Mouse (Mus musculus): ENCODE measurements around the gene Asb10.
"Not testable (repeated sequence)": the region's sequence is repeated elsewhere in the genome, so short reads cannot be mapped to it uniquely, and the experiment has no call there.

Asb10 gene

DNA sequence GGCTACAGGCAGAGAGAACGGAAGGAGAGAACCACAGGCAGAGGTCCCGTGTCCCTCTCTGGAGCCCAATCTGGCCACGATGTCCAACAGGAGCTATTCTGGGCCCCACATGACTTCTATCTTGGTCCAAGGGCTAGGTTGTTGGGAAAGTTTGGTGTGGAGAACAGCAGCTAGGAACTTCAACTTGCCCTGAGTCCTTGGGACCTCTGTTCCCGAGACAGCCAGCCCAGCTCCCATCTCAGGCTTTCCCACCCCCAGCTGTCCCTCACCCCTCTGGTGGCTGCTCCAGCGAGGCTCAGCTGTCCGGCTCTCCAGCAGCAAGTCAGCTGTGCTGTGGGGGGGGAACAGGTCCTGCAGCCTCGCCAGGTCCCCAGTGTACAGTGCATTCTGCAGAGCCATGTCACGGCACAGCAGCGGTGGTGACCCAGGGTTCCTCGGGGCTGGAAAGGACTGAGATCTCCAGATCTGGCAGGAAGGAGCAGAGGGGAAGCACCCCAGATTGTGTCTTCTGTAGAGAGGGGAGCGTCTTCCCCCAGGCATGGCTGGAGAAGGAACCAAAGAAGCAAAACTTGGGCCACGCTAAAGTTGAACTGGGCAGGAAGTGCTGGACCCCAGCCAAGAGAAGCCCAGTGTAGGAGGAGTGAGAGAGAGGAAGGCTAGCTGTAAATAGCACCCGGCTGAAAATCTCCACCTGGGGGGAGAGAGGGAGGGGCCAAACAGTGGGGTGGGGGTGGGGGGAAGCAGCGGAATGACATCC, at the start of gene Asb10:
TSS of gene Asb10 (minus strand) at position 592 of the 757 bp plus-strand sequence.
- DNase-seq (ENCODE audit: low spot score in 2 of 2) = peak in 1 of 2 experiments; percentile 38

DNA sequence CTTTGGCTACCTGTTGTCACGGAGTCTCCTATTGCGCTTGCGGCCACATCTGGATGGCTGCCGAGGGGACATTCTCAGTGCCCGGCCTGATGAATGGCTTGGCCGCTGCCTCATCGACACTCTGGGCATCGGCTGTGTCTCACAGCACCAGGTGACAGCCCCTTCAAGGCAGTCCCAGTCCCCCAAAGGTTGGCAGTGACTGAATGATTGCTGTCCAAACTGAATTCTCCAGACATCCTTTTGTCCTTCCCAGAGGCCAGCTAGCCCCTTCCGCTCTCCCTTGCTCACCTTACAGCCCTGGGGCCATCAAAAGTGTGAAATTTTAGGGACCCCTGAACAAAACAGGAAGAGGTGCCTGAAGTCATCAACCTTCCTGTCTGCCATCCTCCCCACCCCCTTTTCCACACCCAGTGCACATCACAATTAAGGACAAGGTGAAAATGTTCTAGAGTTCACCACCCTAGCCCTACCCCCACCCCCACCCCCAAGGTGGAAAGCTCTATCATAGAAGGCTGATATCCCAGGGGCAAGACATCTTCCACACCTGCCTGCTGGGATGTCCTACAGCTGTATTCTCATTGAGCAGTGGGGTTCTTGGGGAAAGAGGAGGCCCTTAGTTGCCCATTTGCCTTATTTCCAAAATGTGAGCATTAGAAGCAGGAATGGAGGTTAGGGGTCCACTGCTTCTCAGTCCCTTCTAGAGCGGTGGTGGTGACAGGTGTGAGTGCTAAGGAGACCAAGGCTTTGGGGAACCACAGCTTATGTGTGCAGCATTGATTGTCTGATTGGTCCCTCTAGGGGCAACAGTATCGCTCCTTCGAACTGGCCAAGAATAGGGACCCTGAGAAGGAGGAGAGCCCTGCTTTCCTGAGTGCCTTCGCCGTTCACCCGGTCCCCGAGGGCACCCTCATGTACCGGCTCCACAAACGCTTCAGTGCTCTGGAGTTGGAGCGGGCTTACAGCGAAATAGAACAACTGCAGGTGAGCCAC, 49.0 kb upstream of the Asb10 start:
- no peak for DNase-seq (ENCODE audit: low spot score in 2 of 2)

DNA sequence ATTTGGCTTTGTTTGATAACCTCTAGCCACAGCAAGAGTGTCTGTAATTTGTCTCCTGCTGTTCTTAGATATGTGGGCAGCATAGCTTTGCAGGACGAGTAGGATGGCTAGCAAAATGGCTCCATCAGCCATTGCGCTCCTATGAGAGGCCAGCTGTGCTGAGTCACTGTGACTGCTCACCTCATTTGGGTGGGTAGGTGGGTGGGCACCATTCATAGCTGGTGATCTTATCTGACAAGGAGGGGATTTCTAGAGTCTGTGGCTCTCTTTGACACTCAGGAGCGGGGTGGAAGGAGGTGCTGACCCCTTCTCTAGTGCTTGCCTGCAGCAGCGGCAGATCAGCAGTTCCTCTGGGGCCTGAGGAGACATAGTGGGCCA, 46.4 kb upstream of the Asb10 start:
- no peak for DNase-seq (ENCODE audit: low spot score in 2 of 2)

DNA sequence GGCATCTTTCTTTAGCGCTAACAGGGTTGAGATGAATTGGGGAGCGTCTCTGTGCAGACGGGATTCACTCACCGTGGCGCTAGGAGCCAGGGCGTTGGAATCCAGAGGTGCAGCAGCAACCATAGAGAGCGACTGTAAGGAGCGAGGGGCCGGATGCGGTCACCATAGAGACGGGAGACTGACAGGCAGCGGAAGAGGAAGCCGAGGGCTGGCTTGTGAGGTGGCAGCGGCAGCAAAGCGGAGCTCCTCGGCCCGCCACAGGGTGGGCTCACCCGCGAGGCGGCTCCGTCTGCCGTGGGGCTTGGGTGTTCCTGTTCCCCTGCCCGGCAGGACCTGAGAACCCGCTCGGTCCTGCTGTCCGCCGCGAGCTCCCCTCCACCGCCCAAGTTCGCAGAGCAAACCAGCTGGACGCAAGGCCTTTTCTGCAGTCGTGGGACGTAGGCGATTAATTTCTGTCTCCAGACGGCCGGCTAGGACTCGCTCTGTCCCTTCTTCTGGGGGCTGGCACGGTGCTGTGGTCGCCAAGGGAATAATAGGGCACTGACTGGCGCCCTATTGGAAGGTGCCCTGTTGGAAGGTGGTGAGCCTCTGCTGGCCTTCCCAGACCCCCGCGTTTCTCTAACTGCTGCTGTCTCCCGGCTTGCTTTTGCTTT, 45.9 kb upstream of the Asb10 start, which contains the start of gene Chpf2:
TSS of gene Chpf2 (plus strand) at position 195 of the 653 bp plus-strand sequence.
- peak; percentile 63 to 84 for DNase-seq (ENCODE audit: low spot score in 2 of 2)

DNA sequence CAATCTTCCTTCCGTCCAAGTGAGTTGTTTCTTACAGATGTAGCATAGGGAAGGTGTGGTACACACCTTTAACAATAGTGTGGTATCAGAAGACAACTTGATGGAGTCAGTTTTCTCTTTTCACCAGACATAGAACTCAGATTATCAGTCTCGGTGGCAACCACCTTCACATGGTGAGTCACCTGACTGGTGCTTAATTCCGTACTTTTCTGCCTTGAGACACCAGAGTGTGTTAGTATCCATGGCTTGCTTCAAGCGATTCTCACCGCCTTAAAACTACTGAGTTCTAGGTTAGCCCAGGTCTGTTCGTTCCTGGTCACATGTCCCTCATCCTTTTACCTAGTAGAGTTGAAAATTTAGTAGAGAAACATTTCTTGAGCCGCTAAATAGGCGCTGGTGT, 45.3 kb upstream of the Asb10 start:
- DNase-seq (ENCODE audit: low spot score in 2 of 2) = no peak

DNA sequence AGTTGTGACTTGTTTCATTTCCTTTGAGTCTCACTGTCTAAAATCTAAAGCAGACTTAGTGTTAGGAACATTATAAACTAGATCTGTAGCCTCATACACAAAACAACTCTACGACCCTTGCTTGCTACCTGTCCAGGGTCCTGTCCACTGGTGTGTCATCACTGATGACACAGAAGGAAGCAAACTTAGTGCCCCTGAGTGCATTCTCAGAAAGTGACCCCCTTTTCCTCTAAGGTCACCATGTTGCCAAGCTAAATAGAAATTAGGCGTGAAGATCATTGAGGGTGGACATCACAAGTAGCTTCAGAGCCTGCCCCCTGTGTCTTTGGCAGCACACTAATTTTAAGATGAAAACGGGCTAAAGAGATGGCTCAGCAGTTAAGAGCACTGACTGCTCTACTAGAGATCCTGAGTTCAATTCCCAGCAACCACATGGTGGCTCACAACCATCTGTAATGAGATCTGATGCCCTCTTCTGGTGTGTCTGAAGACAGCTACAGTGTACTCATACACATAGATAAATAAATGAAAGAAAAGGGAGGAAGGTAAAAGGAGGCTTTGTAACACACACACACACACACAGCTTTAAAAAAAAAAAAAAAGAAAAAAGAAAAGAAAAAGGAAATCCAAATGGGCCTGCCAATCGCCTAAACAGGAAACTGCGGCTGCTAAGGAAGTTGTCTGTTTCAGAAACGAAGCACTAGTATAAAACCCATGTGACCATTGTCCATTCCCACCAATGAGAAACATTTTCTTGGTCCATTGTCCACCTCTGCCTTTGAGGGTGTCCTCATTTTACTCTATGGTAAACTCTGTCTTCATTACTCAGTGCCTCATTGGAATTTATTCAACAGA, 37.6 kb upstream of the Asb10 start:
- DNase-seq (ENCODE audit: low spot score in 2 of 2) = no peak

DNA sequence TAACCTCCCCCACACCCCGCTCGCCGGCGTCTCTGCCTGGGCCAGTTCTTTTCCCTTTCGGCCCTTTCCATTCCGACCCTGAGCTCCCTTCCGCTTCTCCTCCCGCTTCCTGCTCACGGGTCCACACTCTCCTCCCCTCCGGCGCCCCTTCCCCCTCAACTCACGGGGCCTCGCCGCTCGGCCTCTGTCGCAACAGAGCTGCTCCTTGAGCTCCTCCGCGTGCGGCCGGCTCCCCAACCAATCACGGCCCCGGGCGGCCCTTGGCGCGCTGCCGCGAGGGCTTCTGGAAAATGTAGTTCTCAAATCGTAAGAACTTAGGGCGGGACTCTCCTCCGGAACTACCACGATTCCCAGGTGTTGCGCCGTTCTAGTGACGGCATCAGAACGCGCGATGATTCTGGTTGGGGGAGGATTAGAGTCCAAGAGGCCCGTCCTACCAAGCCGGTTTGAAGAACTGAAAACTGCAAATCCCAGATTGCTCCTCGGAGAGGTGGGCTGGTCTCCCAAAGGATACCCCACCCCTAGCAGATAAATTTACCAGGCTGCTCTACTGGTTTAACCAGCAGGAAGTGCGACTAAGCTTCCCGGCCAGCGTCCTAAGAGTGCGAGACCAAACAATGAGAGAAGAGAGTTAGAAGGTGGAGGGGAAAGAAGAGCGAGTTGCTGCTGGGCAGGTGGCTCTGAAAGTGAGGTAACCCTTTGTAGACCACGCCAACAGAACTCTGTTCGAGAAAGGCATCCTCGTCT, 36.6 kb upstream of the Asb10 start, which contains the start of gene Abcf2:
TSS of gene Abcf2 (minus strand) at position 285 of the 747 bp plus-strand sequence.
- peak; percentile 98 to 99 for DNase-seq (ENCODE audit: low spot score in 2 of 2)

DNA sequence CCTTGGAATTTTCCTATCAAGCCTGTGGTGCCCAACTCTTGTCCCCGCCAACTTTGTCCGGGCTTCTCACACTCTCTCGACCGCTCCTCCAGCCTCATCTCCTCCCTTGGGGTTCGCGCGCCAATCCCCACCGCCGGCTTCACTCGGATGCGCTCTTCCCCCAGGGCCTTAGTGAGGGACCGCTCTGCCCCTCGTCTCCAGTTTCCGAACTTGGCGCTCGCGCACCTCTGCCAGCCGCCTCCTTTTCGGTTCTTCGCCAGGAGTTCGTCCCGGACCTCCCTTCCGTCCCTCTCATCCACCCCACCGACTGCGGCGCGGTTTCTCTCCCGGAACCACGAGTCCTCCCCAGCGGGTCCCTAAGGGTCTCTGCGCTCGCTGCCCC, 36.0 kb upstream of the Asb10 start:
- DNase-seq (ENCODE audit: low spot score in 2 of 2) = peak in 1 of 2 experiments; percentile 59

DNA sequence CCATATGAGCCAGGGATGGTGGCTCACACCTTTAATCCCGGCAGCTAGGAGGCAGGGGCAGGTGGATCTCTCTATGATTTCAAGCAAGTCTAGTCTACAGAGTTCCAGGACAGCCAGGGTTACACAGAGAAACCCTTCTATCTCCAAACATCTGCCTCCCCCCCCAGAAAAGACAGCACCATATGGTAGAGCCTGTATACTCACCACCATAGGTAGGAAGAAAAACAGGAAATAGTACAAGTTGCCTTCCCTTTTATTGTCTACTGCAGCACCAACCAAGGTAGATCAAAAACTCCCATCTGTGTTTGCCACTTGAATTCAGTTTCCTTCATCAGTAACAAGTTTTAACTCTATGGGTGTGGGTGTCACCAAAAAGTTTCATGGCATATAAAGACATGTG, 35.2 kb upstream of the Asb10 start:
- no peak for DNase-seq (ENCODE audit: low spot score in 2 of 2)

DNA sequence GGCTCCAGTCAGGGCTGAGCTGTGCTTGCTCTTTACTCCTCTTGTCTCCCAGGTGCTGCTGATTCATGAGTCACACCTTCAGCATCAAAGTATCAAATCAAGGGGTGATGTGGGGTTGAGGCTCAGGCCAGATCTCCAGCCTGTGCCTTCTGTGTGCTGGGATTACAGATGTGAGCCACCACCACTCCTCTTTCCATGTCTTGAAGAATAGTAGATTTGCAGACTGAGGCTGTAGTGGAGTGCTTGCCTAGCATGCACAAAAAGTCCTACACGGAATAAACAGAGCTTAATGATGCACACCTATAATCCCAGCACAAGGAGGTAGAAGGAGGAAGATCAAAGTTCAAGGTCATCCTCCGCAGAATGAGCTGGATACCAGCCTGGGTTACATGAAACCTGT, 15.9 kb upstream of the Asb10 start, which contains the start of gene 4931409K22Rik:
TSS of gene 4931409K22Rik (minus strand) at position 101 of the 400 bp plus-strand sequence.
- DNase-seq (ENCODE audit: low spot score in 2 of 2) = no peak

DNA sequence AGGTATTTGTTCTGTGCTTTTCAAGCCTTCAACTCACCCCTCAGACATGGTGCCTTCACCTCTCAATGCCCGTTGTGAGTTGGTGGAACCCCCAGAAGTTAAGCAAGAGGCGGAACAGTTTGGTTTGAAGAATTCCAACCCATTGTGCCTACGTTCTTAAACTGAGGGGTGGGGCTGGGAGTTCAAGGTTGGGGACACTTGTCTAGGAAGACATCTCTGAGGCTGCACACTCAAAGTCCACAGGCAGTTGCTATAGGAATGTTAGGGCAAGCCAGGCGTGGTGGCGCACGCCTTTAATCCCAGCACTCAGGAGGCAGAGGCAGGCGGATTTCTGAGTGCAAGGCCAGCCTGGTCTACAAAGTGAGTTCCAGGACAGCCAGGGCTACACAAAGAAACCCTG, 14.6 kb upstream of the Asb10 start:
- DNase-seq (ENCODE audit: low spot score in 2 of 2) = not testable (repeated sequence)

DNA sequence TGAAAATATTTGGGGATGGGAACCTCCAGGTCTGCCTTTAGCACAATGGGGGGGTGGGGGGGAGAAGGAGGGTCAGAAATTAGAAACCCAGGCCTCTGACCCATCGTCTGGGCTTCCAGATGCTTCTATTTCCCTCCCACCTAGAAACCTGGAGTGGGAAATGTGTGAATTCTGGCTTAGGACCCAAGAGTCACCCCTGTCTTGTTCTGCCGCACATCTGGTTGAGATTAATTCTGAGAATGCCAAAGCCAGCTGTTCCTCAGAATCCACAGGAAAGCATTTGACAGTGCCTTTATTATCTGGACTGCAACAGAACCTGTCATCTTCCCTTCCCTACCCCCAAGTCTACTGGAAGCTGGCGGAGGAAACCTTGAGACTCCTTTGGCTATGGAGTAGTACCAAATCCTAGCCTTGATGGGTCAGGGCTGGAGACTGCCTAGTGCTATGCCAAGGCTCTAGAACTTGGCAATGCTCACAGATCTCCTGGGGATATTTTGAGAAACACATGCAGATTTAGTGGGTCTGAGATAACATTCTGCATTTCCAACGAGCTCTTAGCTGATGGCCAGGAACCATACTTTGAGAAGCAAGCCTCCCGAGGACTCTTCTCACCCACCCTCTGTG, 13.0 kb upstream of the Asb10 start:
- DNase-seq (ENCODE audit: low spot score in 2 of 2) = no peak

DNA sequence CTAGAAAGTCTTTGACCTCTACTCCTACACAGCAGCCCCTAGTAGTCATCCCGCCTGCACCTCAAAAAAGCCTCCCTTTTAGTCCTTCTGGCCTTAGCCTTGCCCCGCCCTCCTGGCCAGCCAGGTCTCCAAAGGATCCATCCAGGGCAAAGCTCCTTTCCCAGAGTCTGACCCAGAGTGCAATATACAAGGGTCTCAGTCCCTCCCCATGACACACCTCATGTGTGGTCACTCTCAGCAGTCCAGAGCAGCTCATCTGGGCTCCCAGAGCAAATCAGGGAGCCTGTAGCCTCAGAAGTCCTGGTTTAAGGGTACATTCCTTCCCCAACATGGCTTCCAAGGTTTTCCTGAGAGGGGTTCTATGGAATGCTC, 10.5 kb upstream of the Asb10 start:
- no peak for DNase-seq (ENCODE audit: low spot score in 2 of 2)

DNA sequence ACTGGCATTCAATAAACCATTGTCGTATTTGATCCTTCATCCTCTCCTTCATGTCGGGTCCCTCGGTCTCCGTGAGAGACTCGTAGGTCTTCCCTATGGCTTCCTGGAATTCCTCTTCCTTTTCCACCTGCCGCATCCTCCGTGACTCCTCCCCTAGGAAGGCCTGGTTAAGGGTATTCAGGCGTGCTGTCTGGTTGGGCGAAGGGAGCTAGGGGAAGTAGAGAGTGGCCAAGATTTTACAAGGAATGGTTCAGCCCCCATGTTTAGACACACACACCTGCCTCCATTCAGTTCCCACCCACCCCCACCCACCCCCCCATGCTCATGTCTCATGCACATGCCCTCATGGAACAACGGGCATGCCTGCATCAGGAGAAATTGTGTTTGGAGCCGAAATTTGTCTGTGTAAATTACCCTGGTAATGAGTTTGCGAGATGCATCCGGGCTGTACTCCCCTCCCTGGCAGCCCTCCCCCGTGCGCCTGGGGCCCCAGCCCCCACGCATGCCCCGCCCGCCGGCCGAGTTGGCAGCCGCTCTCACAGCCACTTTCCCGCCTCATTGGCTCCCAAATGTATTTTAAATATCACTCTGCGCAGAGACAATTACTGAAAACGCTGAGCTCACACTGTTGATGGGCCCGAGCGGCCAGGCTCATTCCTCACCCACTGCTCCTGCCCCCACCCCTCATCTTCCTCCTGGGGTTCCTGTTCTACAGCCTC, 10.0 kb upstream of the Asb10 start:
- DNase-seq (ENCODE audit: low spot score in 2 of 2) = peak in 1 of 2 experiments; percentile 35

DNA sequence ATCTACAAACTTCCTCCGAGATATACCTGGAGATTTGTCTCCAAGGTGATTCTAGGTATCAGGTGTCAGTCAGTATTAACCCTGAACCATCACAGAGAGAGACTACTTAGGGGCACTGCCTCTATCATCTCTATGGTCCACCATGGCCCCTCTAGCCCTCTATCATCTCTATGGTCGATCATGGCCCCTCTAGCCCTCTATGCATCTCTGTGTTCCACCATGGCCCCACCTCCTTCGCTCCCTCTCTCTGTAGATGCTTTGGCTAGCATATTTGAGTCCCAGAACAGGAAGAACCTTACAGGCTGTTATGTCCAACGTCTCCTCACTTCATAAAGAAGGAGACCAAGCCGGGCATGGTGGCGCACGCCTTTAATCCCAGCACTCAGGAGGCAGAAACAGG, 1.9 kb upstream of the Asb10 start:
- DNase-seq (ENCODE audit: low spot score in 2 of 2) = no peak

DNA sequence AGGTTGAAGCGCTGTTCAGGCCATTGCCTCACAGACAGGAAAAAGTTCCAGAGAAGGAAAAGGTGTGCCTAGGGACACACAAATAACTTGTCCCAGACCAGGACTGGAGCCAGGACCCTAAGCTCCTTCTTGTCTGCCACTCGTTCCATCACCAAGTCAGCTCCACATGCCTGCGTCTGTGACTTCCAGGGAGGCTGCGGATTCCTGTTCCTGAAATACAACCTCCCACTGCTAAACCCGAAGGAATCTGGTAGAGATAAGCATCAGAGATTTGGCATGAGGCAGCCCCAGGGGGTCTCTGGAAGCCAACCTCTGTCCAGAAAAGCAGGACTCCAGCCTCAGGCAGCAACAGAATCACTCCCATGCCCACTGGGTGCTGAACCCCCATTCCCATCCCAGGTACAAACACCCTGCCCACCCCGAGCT, 379 bp upstream of the Asb10 start:
- DNase-seq (ENCODE audit: low spot score in 2 of 2) = no peak

DNA sequence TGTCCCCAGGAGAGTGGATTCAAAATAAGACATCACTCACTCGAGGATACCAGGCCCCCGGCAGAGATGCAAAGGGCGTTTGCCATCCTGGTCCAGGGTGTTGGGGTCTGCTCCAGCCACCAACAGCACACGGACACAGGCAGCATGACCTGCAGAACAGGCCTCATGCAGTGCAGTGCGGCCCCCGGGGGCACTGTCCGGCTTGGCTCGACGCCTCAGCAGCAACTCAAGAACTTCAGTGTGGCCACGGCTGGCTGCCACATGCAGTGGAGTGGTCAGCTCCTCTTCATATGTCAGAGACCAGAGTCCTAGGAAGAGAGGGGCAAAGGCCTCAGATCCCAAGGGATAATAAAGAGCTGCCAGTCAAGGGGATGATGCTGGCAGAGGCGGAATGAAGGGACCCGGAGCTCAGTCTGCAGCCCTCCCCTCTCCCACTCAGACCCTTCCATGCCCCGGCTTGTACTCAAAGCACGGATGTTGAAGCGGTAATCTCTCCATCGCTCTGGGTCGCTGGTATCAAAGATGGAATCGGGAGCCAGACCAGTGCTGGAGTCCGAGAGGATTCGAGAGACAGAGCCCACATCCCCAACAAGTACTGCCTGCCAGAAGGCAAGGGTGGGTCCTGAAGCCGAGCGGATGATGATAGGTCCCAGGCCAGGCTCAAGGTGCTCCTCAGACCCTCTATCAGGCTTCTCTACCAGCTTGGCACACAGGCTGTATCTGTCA, 1.0 kb downstream of the Asb10 start:
- no peak for DNase-seq (ENCODE audit: low spot score in 2 of 2)

DNA sequence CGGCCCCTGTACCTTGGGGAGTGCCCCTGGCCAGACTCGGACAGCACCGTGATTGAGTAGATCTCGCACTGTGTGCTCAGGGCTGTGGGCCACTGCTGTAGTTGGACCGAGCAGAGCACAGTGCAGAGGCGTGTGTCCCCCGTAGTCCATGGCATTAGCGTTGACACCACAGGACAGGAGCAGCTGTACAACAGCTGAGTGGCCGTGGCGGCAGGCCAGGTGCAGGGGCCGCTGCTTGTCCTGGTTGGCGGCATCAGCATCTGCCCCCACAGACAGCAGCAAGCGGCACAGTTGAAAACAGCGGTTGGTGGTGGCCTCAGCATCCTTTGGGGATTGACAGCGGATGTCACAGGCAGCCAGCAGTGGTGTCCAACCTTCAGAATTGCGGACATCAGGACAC, 3.2 kb downstream of the Asb10 start:
- DNase-seq (ENCODE audit: low spot score in 2 of 2) = no peak

Data from spleen, postnatal 10 days (tissue).